Mouse (Mus musculus) splenic B cell, adult 2 months (primary cell): ENCODE results near the gene Dact2.

Experiments
- DNase-seq: peaks from one replicate; pipeline ENCODE4 v3.0.0-alpha.2; 2011; ENCODE audit warnings: low read depth, low spot score
- H3K27me3 ChIP-seq: 2 replicates; pipeline ENCODE4 v1.6.1; 2012; ENCODE audit warnings: mild to moderate bottlenecking, low read length, moderate library complexity, mixed read lengths; ENCODE audit not compliant: control insufficient read depth, poor library complexity, insufficient read depth, severe bottlenecking
- H3K36me3 ChIP-seq: 2 replicates; pipeline ENCODE4 v1.6.1; 2012; ENCODE audit warnings: mild to moderate bottlenecking, low read length, moderate library complexity, mixed read lengths; ENCODE audit not compliant: control insufficient read depth, poor library complexity, insufficient read depth, severe bottlenecking

Dact2 gene

GRCm38 (mm10) chr17:14204061-14204460 lies at the start of gene Dact2:
Dact2 (minus strand) TSS chr17:14204304.
- H3K36me3 ChIP-seq, result no peaks in the 10 kb centered on the region
- H3K27me3 ChIP-seq, result no peaks in the 10 kb centered on the region
- DNase-seq, result no peak

GRCm38 (mm10) chr17:14252456-14252855 lies 48.4 kb upstream of the Dact2 start:
- Histone ChIP-seq H3K27me3 (no peaks in the 10 kb centered on the region), H3K36me3 (no peaks in the 10 kb centered on the region)
- no peak for DNase-seq

- no peak for DNase-seq
- Histone ChIP-seq H3K36me3 (no peaks in the 10 kb centered on the region), H3K27me3 (no peaks in the 10 kb centered on the region)
Measured at GRCm38 (mm10) chr17:14250401-14250800, 46.3 kb upstream of the Dact2 start.

GRCm38 (mm10) chr17:14249595-14249994 lies 45.5 kb upstream of the Dact2 start:
- Histone ChIP-seq H3K27me3 (no peaks in the 10 kb centered on the region), H3K36me3 (no peaks in the 10 kb centered on the region)
- no peak for DNase-seq

- H3K27me3 ChIP-seq, result no peaks in the 10 kb centered on the region
- H3K36me3 ChIP-seq, result no peaks in the 10 kb centered on the region
- DNase-seq, result no peak
Measured at GRCm38 (mm10) chr17:14247931-14248330, 43.8 kb upstream of the Dact2 start.

- Histone ChIP-seq H3K27me3 (no peaks in the 10 kb centered on the region), H3K36me3 (no peaks in the 10 kb centered on the region)
- DNase-seq, result no peak
Measured at GRCm38 (mm10) chr17:14246266-14246665, 42.2 kb upstream of the Dact2 start.

- Histone ChIP-seq H3K36me3 (no peaks in the 10 kb centered on the region), H3K27me3 (no peaks in the 10 kb centered on the region)
- DNase-seq, result no peak
Measured at GRCm38 (mm10) chr17:14244195-14244965, 40.3 kb upstream of the Dact2 start.

- Histone ChIP-seq H3K27me3 (no peaks in the 10 kb centered on the region), H3K36me3 (no peaks in the 10 kb centered on the region)
- no peak for DNase-seq
Measured at GRCm38 (mm10) chr17:14242634-14243033, 38.5 kb upstream of the Dact2 start.

- DNase-seq, result no peak
- Histone ChIP-seq H3K27me3 (no peaks in the 10 kb centered on the region), H3K36me3 (no peaks in the 10 kb centered on the region)
Measured at GRCm38 (mm10) chr17:14239960-14240359, 35.9 kb upstream of the Dact2 start.

- H3K27me3 ChIP-seq, result no peaks in the 10 kb centered on the region
- no peaks in the 10 kb centered on the region for H3K36me3 ChIP-seq
- no peak for DNase-seq
Measured at GRCm38 (mm10) chr17:14237134-14237533, 33.0 kb upstream of the Dact2 start.

GRCm38 (mm10) chr17:14234774-14235389 lies 30.8 kb upstream of the Dact2 start:
- DNase-seq, result no peak
- Histone ChIP-seq H3K36me3 (no peaks in the 10 kb centered on the region), H3K27me3 (no peaks in the 10 kb centered on the region)

GRCm38 (mm10) chr17:14233658-14234057 lies 29.6 kb upstream of the Dact2 start:
- H3K36me3 ChIP-seq, result no peaks in the 10 kb centered on the region
- no peaks in the 10 kb centered on the region for H3K27me3 ChIP-seq
- DNase-seq, result no peak

- no peak for DNase-seq
- no peaks in the 10 kb centered on the region for H3K27me3 ChIP-seq
Measured at GRCm38 (mm10) chr17:14232629-14233028, 28.5 kb upstream of the Dact2 start.

GRCm38 (mm10) chr17:14230698-14231430 lies 26.8 kb upstream of the Dact2 start:
- Histone ChIP-seq H3K36me3 (no peaks in the 10 kb centered on the region), H3K27me3 (no peaks in the 10 kb centered on the region)
- no peak for DNase-seq

More at GRCm38 (mm10) chr17:14232629-14233028, 28.5 kb upstream of the Dact2 start:
- H3K36me3 ChIP-seq, result no peaks in the 10 kb centered on the region

- no peak for DNase-seq
- H3K36me3 ChIP-seq, result no peaks in the 10 kb centered on the region
- no peaks in the 10 kb centered on the region for H3K27me3 ChIP-seq
Measured at GRCm38 (mm10) chr17:14228381-14228780, 24.3 kb upstream of the Dact2 start.
